Mouse (Mus musculus) layer of hippocampus, adult 2 months (tissue): Measurements from ENCODE around the gene Myh7. TPM values are rescaled to one million over a fixed set of nuclear protein-coding genes. Genes with fewer than 3 reads are reported as not detected.
"Not testable (repeated sequence)": the region's sequence is repeated elsewhere in the genome, so short reads cannot be mapped to it uniquely, and the experiment has no call there.

Experiments
- DNase-seq, 2 experiments: peaks; one replicate each; pipeline ENCODE4 v3.0.0; 2022; ENCODE audit warnings: low spot score in 2 of 2
- H3K27ac ChIP-seq: fragments of 200-600 bp; 2 replicates; pipeline ENCODE4 v1.8.1; 2022
- H3K4me3 ChIP-seq: fragments of 200-600 bp; 2 replicates; pipeline ENCODE4 v1.8.1; 2022; ENCODE audit warnings: mild to moderate bottlenecking
- CTCF ChIP-seq: fragments of 200-600 bp; conservative IDR thresholded peaks from 2 replicates; pipeline ENCODE4 v1.8.1; 2022; ENCODE audit warnings: antibody characterized with exemption, mild to moderate bottlenecking, moderate library complexity
- total RNA-seq, 2 experiments: library from RNA; stranded (reverse); gene quantifications; 2 replicates each; pipeline ENCODE4 v1.2.3; 2021

Myh7 gene
- total RNA-seq, 2 experiments from 2014 or later, result 8.3 TPM

- no peak within 1 kb of the TSS for H3K27ac ChIP-seq
- no peak for DNase-seq
- no peak for TF ChIP-seq CTCF
- H3K4me3 ChIP-seq, result no peak within 1 kb of the TSS
Measured at GRCm38 (mm10) chr14:54976633-54977032, 17.8 kb downstream of the Myh7 start, which contains the start of gene Gm17428. Gene Gm17428 (plus strand): TSS chr14:54976933.

DNA sequence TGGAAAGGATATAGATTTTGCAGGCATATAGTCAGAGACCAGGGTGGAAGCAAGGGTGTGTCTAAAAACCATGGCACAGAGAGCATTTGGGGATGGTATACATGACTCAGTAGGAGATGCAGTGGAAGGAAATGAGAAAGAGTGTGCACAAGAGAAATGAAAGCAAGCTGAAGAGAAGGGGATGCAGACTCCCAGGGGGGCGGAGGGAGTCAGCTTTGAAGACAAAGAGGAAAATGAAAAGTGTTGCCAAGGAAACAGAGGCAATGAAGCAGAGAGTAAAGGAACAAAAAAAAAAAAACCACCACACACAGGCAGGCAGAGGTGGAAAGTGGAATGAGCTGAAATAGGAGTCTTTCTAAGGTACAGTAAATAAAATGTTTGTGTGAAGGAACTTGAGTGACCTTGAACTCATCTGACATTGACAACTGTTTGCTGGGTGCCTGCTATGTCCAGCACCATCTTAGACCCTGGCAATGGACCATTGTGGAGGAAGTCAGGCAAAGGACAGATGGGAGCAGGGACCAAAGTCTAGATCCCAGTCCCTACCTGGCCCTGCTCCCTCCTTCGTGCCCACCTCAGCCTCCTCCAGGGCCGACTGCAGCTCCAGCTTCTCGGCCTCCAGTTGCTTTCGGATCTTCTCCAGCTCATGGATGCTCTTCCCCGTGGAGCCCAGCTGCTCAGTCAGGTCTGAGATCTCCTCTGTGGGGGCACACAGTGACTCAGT, 20.2 kb downstream of the Myh7 start:
- Histone ChIP-seq H3K27ac (peak overlapping the region; percentile 73), H3K4me3 (no peak overlapping the region)
- TF ChIP-seq CTCF, result no peak
- DNase-seq, result peak in 1 of 2 experiments; percentile 70

DNA sequence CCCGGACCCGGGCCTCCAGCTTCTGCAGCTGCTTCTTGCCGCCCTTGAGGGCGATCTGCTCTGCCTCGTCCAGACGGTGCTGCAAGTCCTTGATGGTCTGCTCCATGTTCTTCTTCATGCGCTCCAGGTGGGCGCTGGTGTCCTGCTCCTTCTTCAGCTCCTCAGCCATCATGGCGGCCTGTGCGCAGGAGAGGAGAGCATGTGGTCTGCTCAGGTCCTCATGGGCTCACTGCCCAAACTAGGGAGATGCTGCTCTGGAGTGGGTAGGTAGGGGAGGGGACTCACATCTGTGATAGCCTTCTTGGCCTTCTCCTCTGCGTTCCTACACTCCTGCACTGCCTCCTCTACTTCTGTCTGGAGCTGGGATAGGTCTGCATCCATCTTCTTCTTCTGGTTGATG, 21.6 kb downstream of the Myh7 start:
- H3K27ac ChIP-seq, DNase-seq: not testable (repeated sequence)

DNA sequence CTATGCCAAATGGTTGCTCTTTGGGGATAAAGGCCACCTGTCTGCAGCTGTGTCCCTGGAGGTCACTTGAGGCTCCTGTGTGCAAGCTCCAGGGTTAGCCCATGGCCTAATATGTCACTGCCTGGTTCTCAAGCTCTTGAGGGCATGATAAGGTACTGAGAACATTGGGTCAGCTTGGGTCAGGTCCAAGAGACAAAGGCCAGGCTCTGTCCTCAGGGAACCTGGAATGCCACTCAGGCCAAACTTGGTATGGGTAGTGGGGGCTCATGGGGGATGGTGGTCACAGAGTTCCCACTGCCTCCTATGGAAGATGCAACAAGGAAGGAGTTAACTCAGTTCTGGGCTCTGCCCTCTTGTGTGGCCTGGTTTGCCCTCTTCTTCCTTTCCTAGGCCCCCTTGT, 26.1 kb downstream of the Myh7 start:
- DNase-seq, result no peak
- Histone ChIP-seq H3K27ac (no peak overlapping the region), H3K4me3 (no peak overlapping the region)
- no peak for TF ChIP-seq CTCF

More for the DNA sequence above, 21.6 kb downstream of the Myh7 start:
- not testable (repeated sequence) for H3K4me3 ChIP-seq

DNA sequence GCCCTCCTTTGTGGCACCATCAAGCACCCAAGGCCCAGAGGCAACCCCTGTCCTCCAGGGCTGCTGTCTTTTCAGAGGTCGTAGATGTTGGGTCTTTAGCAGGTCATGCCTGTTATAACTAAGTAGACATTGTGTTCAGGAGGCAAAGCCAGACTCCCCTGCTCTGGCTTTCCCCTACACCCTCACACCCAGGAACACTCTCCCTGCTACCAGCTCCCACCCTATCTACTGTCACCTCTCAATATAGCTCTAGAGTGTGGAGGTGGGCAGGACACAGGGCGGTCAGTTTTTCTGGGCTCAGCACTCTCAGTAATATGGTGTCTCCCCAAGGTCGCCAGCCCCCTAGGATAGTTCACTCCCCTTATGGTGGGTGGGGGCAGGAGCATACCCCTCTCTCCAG, 26.6 kb downstream of the Myh7 start:
- no peak for DNase-seq
- TF ChIP-seq CTCF, result no peak
- Histone ChIP-seq H3K27ac (no peak overlapping the region), H3K4me3 (no peak overlapping the region)

- Histone ChIP-seq H3K27ac (no peak within 1 kb of the TSS), H3K4me3 (no peak within 1 kb of the TSS)
- DNase-seq, result no peak
- no peak for TF ChIP-seq CTCF
Measured at GRCm38 (mm10) chr14:54966320-54966977, 28.0 kb downstream of the Myh7 start, which contains the start of gene Myh6. Gene Myh6 (minus strand): TSS chr14:54966927.

GRCm38 (mm10) chr14:54965631-54966030, 28.8 kb downstream of the Myh7 start:
- Histone ChIP-seq H3K27ac (no peak overlapping the region), H3K4me3 (no peak overlapping the region)
- no peak for DNase-seq
- TF ChIP-seq CTCF, result no peak

GRCm38 (mm10) chr14:54965044-54965443, 29.4 kb downstream of the Myh7 start:
- no peak for TF ChIP-seq CTCF
- no peak for DNase-seq
- Histone ChIP-seq H3K27ac (no peak overlapping the region), H3K4me3 (no peak overlapping the region)

DNA sequence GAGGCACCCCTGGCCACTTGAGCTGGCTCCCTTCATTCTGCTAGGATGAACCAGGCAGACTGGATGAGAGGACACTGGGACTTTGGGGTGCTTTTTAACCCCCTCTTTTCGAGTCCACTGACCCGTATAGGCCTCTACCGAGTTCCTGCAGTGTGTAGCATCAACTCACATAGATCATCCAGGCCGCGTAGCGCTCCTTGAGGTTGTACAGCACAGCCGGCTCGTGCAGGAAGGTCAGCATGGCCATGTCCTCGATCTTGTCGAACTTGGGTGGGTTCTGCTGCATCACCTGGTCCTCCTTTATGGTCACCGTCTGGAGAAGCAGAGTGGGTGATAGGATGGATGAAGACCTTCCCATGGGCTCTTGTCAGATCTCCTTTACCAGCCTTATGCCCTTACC, 30.7 kb downstream of the Myh7 start:
- Histone ChIP-seq H3K27ac (no peak overlapping the region), H3K4me3 (no peak overlapping the region)
- no peak for TF ChIP-seq CTCF
- no peak for DNase-seq

GRCm38 (mm10) chr14:54962714-54963113, 31.7 kb downstream of the Myh7 start:
- TF ChIP-seq CTCF, result no peak
- no peak overlapping the region for H3K27ac ChIP-seq
- H3K4me3 ChIP-seq, result no peak overlapping the region
- no peak for DNase-seq

GRCm38 (mm10) chr14:54961487-54961886, 32.9 kb downstream of the Myh7 start:
- no peak overlapping the region for H3K27ac ChIP-seq
- TF ChIP-seq CTCF, result no peak
- H3K4me3 ChIP-seq, result no peak overlapping the region
- no peak for DNase-seq

GRCm38 (mm10) chr14:54960769-54961168, 33.7 kb downstream of the Myh7 start:
- TF ChIP-seq CTCF, result no peak
- H3K4me3 ChIP-seq, result no peak overlapping the region
- no peak overlapping the region for H3K27ac ChIP-seq
- DNase-seq, result peak; percentile 69 to 73

GRCm38 (mm10) chr14:54959853-54960613, 34.4 kb downstream of the Myh7 start:
- DNase-seq, H3K4me3 ChIP-seq, H3K27ac ChIP-seq: not testable (repeated sequence)
